Mouse (Mus musculus): Measurements from ENCODE around the gene 1810009A15Rik.
"Not testable (repeated sequence)": the region's sequence is repeated elsewhere in the genome, so short reads cannot be mapped to it uniquely, and the experiment has no call there.

The 1810009A15Rik gene

GRCm38 (mm10) chr19:8875031-8875430 lies 13.6 kb upstream of the 1810009A15Rik start:
- ATAC-seq (ENCODE audit: low TSS enrichment) = no peak

DNA sequence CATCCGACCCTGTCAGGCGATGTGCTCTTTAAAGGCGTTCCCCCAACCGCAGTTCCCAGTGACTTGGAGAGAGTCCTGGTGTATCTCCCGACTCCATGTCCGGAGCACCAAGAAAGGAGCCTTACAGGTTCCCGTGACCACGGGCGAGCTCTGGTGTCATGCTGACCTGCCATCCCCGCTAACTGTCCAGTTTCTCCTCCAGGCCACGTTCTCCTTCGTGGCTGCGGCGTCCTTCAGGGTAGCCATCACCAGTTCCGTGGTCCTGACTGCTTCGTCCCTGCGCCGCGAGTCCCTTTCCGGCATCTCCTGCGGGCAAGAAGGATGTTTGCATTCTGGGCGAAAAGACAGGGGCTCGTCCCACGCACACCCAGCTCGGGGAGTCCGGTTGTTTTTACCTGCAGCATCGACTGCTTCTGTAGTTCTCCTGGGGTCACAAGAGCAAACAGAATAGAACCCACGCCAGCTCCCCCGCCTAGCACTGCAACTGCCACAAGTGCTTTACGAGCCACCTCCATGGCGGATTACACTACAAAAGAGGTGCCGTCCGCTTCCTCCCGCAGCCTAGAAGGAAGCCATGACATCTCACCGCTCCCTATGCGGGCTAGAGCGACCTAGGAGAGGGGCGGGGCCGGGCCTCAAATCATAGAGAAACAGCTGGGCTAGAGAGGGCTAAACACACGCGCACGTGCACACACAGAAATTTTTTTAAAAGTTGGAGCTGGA lies 8.2 kb upstream of the 1810009A15Rik start, which contains the start of gene Uqcc3:
TSS of gene Uqcc3 (minus strand) at position 613 of the 723 bp plus-strand sequence.
- ATAC-seq (ENCODE audit: low TSS enrichment) = peak; percentile 95

- ATAC-seq (ENCODE audit: low TSS enrichment) = no peak
These were observed 7.6 kb upstream of the 1810009A15Rik start for GRCm38 (mm10) chr19:8881034-8881392.

DNA sequence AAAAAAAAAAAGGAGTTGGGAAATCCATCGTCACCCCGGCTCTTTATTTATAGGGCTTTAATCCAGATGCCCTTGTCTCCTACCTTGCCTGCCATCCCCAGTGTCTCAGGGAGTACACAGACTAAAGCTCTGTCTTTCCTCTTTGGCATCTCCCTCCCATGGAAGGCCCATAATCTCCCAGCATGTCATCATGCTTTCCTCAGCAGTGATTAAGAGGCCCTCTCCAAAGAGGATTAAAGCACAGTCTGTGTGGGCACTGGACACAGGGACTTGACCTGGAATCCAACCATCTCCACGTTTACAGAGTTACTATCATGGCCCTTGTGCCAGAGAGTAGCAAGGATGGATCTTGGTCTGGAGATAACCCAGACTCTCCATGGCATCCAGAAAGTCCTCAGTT lies 5.0 kb upstream of the 1810009A15Rik start, which contains the start of the genes Lbhd1 and Gm49403:
TSS of gene Lbhd1 (plus strand) at position 117 of the 400 bp plus-strand sequence.
TSS of gene Gm49403 (plus strand) at position 315 of the 400 bp plus-strand sequence.
- ATAC-seq (ENCODE audit: low TSS enrichment) = no peak

- ATAC-seq (ENCODE audit: low TSS enrichment) = no peak
These were observed 1.6 kb upstream of the 1810009A15Rik start for GRCm38 (mm10) chr19:8886916-8887584.

DNA sequence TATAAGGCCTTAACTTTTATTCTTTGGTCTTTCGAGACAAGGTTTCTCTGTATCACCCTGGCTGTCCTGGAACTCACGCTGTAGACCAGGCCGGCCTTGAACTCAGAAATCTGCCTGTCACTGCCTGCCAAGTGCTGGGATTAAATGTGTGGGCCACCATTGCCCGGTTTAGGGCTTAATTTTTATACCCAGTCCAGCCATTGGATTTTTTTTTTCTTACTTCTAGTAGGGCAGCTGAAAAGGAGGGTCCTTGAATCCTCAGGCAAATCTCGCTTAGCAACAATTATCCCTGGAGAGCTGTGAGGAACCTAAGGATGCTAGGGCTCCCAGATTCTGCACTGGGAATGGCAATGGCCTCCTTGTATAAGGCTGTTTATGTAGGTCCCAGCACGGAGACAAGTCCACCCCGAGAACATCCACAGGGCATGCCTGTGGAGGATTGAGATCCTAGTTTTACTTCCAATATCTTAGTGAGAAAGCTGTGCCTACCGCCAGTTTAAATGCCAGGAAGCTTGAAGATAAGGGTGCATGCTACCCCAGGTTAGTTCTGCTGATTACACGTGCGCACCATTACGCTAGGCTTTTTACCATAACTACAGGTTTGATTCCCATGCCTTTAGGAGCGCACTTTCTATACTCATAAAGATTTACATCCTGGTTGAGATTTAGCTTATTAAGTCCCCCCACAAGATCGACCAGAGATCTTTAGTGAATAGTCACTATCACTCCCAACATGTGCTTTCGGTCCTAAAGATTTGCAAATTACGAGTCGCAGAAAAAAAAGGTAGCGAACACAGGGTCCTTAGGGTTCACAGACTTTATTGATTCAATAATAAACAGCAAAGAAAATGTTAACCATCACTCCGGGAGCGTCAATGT lies 829 bp upstream of the 1810009A15Rik start:
- no peak for ATAC-seq (ENCODE audit: low TSS enrichment)

- ATAC-seq (ENCODE audit: low TSS enrichment) = peak; percentile 58
These were observed 4.4 kb downstream of the 1810009A15Rik start, which contains the start of gene Ints5 for GRCm38 (mm10) chr19:8892829-8893766. Gene Ints5, plus strand, starts transcription at chr19:8893005.

- no peak for ATAC-seq (ENCODE audit: low TSS enrichment)
These were observed 6.8 kb downstream of the 1810009A15Rik start for GRCm38 (mm10) chr19:8895397-8895960.

GRCm38 (mm10) chr19:8896231-8896630 lies 7.6 kb downstream of the 1810009A15Rik start:
- ATAC-seq (ENCODE audit: low TSS enrichment) = not testable (repeated sequence)

DNA sequence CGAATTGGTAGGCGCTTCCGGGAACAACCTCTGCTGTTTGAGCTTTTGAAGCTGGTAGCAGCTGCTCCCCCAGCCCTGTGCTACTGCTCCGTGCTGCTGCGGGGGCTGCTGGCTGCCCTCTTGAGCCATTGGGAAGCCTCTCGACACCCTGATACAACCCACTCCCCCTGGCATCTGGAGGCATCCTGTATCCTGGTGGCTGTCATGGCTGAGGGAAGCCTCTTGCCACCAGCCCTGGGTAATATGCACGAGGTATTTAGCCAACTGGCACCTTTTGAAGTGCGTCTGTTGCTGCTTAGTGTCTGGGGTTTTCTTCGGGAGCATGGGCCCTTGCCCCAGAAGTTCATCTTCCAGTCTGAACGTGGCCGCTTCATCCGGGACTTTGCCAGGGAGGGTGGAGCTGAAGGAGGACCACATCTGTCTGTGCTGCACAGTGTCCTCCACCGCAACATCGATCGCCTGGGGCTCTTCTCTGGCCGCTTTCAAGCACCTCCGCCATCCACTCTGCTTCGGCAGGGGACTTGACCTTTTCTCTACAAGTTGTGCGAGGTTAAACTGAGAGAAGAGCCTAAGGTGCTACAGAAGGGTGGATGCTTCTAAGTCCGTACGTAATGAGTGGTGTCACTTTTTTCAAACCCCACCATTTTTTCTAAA lies 8.7 kb downstream of the 1810009A15Rik start:
- ATAC-seq (ENCODE audit: low TSS enrichment) = not testable (repeated sequence)

DNA sequence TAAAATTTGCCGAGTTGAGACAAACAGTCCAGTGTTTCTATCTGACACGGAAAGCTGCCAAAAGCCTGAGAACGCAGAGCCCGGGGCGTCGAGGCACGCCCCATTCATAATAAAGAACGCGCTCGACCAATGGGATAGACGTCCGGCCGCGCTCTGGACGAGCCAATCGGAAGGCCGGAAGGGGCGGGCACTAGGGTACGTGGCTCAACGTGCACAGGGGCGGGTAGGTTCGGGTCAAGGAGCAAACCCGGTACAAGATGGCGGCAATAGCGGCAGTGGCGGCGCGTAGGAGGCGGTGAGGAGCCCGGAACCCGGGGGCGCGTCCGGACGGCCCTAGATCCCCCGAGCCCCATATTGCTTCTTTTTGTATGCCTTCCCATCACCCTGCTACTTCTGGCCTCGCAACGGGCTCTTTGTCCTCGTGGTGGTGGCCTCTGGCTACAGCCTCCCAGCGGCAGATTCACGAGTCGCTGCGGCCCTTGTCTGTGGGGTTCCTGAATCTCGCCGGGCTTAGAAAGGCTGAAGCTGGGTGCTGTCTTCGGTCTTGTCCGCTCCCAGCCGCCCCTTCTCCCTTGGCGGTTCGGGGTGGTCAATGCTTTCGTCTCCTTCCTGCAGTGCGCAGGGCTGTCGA lies 9.3 kb downstream of the 1810009A15Rik start, which contains the start of gene Ganab:
TSS of gene Ganab (plus strand) at position 207 of the 631 bp plus-strand sequence.
- peak; percentile 98 for ATAC-seq (ENCODE audit: low TSS enrichment)

- no peak for ATAC-seq (ENCODE audit: low TSS enrichment)
These were observed 9.9 kb downstream of the 1810009A15Rik start for GRCm38 (mm10) chr19:8898576-8898975.

- no peak for ATAC-seq (ENCODE audit: low TSS enrichment)
These were observed 10.4 kb downstream of the 1810009A15Rik start for GRCm38 (mm10) chr19:8899079-8899478.

DNA sequence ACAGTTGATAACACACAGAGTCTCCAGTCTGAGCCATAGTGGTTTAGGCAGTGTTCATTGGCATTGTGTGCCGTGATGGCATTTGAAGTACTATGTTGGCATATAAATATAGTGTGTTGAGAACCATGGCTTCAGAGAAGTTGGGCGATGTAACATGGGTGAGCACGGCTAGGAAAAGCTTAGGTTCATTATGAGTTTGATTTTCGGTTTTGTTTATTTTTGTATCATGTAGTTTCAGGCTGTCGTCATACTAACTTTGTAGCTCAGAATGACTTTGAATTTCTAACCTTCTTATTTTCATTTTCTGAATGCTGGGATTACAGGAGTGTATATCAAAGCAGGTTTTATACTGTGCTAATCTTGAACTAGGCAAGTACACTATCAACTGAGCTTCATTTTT lies 14.8 kb downstream of the 1810009A15Rik start:
- no peak for ATAC-seq (ENCODE audit: low TSS enrichment)

DNA sequence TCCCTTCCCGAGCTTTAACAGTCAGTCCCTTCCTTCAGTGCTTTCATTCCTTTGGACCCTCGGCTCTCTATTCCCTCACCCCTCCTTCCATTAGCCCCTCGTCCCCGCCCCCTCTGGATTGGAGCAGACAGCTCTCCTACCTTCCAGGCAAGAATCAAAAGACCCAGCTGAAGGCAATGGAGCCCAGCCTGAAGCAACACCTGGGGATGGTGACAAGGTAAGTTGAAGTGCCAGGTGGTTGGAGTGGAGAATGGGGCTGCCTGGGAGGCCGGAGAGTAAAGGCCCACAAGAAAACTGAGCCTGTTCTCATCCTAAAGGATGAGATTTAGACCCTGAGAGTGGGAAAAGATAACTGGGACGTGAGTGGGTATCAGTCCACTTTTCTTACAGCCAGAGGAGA lies 19.9 kb downstream of the 1810009A15Rik start:
- ATAC-seq (ENCODE audit: low TSS enrichment) = no peak

- ATAC-seq (ENCODE audit: low TSS enrichment) = peak; percentile 65
These were observed 23.2 kb downstream of the 1810009A15Rik start for GRCm38 (mm10) chr19:8911810-8912209.

- ATAC-seq (ENCODE audit: low TSS enrichment) = peak; percentile 86
These were observed 25.6 kb downstream of the 1810009A15Rik start for GRCm38 (mm10) chr19:8914212-8914611.

DNA sequence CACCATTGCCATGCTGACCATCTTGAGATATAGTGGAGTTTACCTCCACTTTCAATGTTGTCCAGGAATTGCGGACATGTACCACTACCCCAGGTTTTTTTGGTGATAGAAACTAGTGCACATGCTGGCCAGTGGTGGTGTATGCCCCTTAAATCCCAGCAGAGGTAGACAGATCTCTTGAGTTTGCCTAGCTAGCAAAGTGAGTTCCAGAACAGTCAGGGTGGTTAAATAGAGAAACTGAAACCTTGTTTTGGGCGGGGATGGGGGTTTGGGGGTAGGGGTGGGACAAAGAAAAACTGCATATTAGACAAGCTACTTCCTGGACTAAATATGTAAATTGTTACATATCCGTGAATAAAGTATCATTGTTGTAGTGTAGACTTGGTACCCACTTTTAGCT lies 30.3 kb downstream of the 1810009A15Rik start:
- no peak for ATAC-seq (ENCODE audit: low TSS enrichment)

DNA sequence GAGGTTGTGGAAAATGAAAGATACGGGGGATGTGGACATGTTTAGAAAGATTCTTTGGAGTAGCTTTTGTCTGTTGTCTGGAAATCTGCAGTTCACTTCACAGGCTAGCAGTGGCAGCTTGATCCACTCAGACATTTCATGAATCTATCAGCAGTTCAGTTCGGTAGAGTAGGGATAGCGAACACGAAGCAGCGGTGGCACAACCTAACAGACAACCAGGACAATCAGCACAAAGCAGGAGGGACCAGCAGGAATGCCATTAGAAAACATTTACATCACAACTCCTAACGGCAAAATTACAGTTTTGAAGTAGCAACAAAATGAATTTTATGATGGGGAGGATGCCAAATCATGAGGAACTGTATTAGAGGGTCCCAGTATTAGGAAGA lies 31.0 kb downstream of the 1810009A15Rik start:
- no peak for ATAC-seq (ENCODE audit: low TSS enrichment)
